Mouse (Mus musculus): ENCODE results near the gene Dhx16. TPM values are rescaled to one million over a fixed set of nuclear protein-coding genes. Genes with fewer than 3 reads are reported as not detected.
A peak's percentile ranks its signal among the peaks of the same experiment; 100 is the strongest.

Gene Dhx16
- total and polyA plus RNA-seq, 3 experiments = 79.2 to 101 TPM; not detected in 1

GRCm38 (mm10) chr17:35873774-35874519, 5.7 kb upstream of the Dhx16 start (continued):
- TF ChIP-seq HCFC1 (IDR thresholded peaks at IDR 0.05; ENCODE audit: low read depth, low read length) = peak; percentile 42; the same call in 1 of the 2 replicates
- peak; percentile 85 for TF ChIP-seq RAD21 (IDR thresholded peaks at IDR 0.05; ENCODE audit: low read depth, low read length)
- peak; percentile 37; the same call in 1 of the 2 replicates for TF ChIP-seq NRF1 (IDR thresholded peaks at IDR 0.05; ENCODE audit: insufficient read depth, low read depth, low read length, poor library complexity, severe bottlenecking)
- peak; percentile 62 to 72 for TF ChIP-seq EP300 (IDR thresholded peaks at IDR 0.05; ENCODE audit: low read depth in 1 of 2, low read length in 2 of 2)
- no peak for TF ChIP-seq GABPA (IDR thresholded peaks at IDR 0.05; ENCODE audit: low read depth, low read length)
- TF ChIP-seq MAZ (IDR thresholded peaks at IDR 0.05; ENCODE audit: low read depth, low read length) = no peak
- 0 out of 2 replicates have a peak, but pooled peaks have one; percentile 32 for TF ChIP-seq MYC (IDR thresholded peaks at IDR 0.05; ENCODE audit: low read depth, low read length)
- TF ChIP-seq ZKSCAN1 (IDR thresholded peaks at IDR 0.05; ENCODE audit: low read depth, low read length) = no peak
- no peak for TF ChIP-seq KAT2A (conservative IDR thresholded peaks at IDR 0.05; ENCODE audit: low read depth, low read length)
- TF ChIP-seq TCF12 (IDR thresholded peaks at IDR 0.05; ENCODE audit: low read depth, low read length) = peak; percentile 76; the same call in 1 of the 2 replicates
- no peak for TF ChIP-seq E2F4 (IDR thresholded peaks at IDR 0.05; ENCODE audit: borderline replicate concordance, low read depth, low read length)
- no peak for TF ChIP-seq POLR2AphosphoS2 (IDR thresholded peaks at IDR 0.05; ENCODE audit: low read length)
- TF ChIP-seq ZC3H11A (IDR thresholded peaks at IDR 0.05; ENCODE audit: low read depth, low read length) = peak; percentile 86
- TF ChIP-seq MYB (IDR thresholded peaks at IDR 0.05; ENCODE audit: low read depth, low read length) = no peak
- no peak for TF ChIP-seq MAX (IDR thresholded peaks at IDR 0.05; ENCODE audit: low read length)
- no peak for TF ChIP-seq ZMIZ1 (IDR thresholded peaks at IDR 0.05; ENCODE audit: low read depth, low read length)
- TF ChIP-seq CHD2 (IDR thresholded peaks at IDR 0.05; ENCODE audit: low read length) = no peak
- TF ChIP-seq MXI1 (IDR thresholded peaks at IDR 0.05; ENCODE audit: low read depth, low read length) = 0 out of 2 replicates have a peak, but pooled peaks have one; percentile 36
- TF ChIP-seq TBP (IDR thresholded peaks at IDR 0.05; ENCODE audit: low read depth, low read length) = no peak

GRCm38 (mm10) chr17:35874721-35875120, 4.9 kb upstream of the Dhx16 start:
- Histone ChIP-seq H3K36me3 (ENCODE audit: control insufficient read depth in 1 of 2, insufficient read depth in 2 of 2, low read length in 2 of 2) (peaks cover 0 to 14% of the 10 kb centered on the region in 2 experiments; a peak in 2 of 4 replicates), H3K27ac (ENCODE audit: control insufficient read depth, low read depth, low read length) (peak overlapping the region; percentile 65), H3K79me2 (ENCODE audit: control insufficient read depth, insufficient read depth, low read length, poor library complexity) (peaks cover 5% of the 10 kb centered on the region), H3K9ac (ENCODE audit: control insufficient read depth, low read depth, low read length, poor library complexity, severe bottlenecking) (no peak overlapping the region), H3K4me1 (ENCODE audit: control insufficient read depth in 1 of 2, insufficient read depth in 2 of 2, low read length in 2 of 2) (peaks cover 0 to 14% of the 10 kb centered on the region in 2 experiments; a peak in 3 of 4 replicates), H3K9me3 (replicated peaks; ENCODE audit: insufficient read depth, low read length) (no peaks in the 10 kb centered on the region), H3K27me3 (ENCODE audit: control insufficient read depth in 1 of 2, insufficient read depth in 2 of 2, low read length in 2 of 2) (no peaks in the 10 kb centered on the region), H3K4me3 (ENCODE audit: control insufficient read depth in 1 of 2, insufficient read depth in 1 of 2, low read depth in 2 of 2, low read length in 2 of 2) (no peak overlapping the region)
- no peak for DNase-seq (ENCODE audit: low read depth, low spot score)
- TF ChIP-seq TBP (IDR thresholded peaks at IDR 0.05; ENCODE audit: low read depth, low read length) (no peak), CHD1 (IDR thresholded peaks at IDR 0.05; ENCODE audit: low read depth, low read length) (no peak), GATA1 (IDR thresholded peaks at IDR 0.05; ENCODE audit: low read depth, low read length) (no peak), BHLHE40 (IDR thresholded peaks at IDR 0.05; ENCODE audit: borderline replicate concordance, low read depth, low read length) (no peak), ZNF384 (IDR thresholded peaks at IDR 0.05; ENCODE audit: low read depth, low read length) (no peak)
